Mouse (Mus musculus) bone marrow macrophage, adult 2 months (primary cell): Measurements from ENCODE around the gene Lgr4.

Experiments used
- CTCF ChIP-seq: IDR thresholded peaks from 2 replicates; pipeline ENCODE4 v1.5.1; 2012; ENCODE audit warnings: low read depth, mild to moderate bottlenecking, low read length, moderate library complexity
- POLR2A ChIP-seq: IDR thresholded peaks from 2 replicates; pipeline ENCODE4 v1.6.1; 2012; ENCODE audit warnings: mild to moderate bottlenecking, low read depth, low read length, borderline replicate concordance

GRCm38 (mm10) chr2:109974807-109975206, 57.4 kb downstream of the Lgr4 start:
- TF ChIP-seq CTCF (no peak), POLR2A (no peak)
